Mouse (Mus musculus) liver, embryonic 14 days (tissue): ENCODE results near the gene Slc7a7. TPM values are rescaled to one million over a fixed set of nuclear protein-coding genes. Genes with fewer than 3 reads are reported as not detected.

Experiments
- polyA plus RNA-seq: library from polyadenylated mRNA; depleted of rRNA; stranded (reverse); fragments of >200 nt; gene quantifications from 2 replicates; pipeline ENCODE4 v1.2.3, GENCODE M21; 2012; rRNA removed

Gene Slc7a7
- 6.7 and 7.2 TPM in 2 replicates for polyA plus RNA-seq

GRCm38 (mm10) chr14:54417623-54418081 is at the start of gene Slc7a7:
TSS of gene Slc7a7 (minus strand) at chr14:54417780.

GRCm38 (mm10) chr14:54463959-54464292 is 46.3 kb upstream of the Slc7a7 start, which contains the start of gene Lrp10:
TSS of gene Lrp10 (plus strand) at chr14:54464137.

DNA sequence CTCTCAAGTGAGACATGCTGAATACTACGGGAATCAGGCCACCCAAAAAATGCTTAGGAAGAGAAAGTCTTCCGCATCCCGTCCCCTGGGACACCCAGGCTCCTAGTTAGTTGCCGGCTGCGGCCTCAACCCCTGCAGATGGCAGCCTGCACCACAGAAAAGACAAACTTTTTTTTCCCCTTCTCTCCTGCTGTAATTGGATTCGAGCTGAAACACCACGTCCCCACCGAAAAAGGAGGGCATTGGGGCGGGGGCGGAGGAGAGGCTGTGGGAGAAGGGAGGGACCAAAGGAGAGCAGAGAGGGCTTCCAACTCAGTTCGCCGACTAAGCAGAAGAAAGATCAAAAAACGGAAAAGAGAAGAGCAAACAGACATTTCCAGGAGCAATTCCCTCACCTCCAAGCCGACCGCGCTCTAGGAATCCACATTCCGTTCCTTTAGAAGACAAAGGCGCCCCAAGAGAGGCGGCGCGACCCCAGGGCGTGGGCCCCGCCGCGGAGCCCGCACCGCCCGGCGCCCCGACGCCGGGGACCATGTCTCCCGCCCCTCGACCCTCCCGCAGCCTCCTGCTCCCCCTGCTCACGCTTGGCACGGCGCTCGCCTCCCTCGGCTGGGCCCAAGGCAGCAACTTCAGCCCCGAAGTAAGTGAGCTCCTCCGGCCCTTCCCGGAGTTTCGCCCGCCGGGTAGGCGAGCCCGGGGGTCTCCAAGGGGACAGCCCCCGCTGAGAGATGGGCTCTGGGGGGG is 13.9 kb upstream of the Slc7a7 start, which contains the start of gene Mmp14:
TSS of gene Mmp14 (plus strand) at position 279 of the 744 bp plus-strand sequence.

GRCm38 (mm10) chr14:54426689-54427398 is 9.3 kb upstream of the Slc7a7 start, which contains the start of gene Mrpl52:
TSS of gene Mrpl52 (plus strand) at chr14:54426909.

GRCm38 (mm10) chr14:54360577-54361340 is 56.8 kb downstream of the Slc7a7 start, which contains the start of gene Oxa1l:
TSS of gene Oxa1l (plus strand) at chr14:54360834.

Other genes starting within 250 kb of the Slc7a7 start
- 108 and 135 TPM in 2 replicates for gene Dad1, start 163.7 kb downstream of the Slc7a7 start, polyA plus RNA-seq
- 4.7 and 5.6 TPM in 2 replicates for gene Abhd4, start 163.6 kb downstream of the Slc7a7 start, polyA plus RNA-seq
- gene Olfr49, start 132.8 kb downstream of the Slc7a7 start, polyA plus RNA-seq: not detected in 2 replicates
- 25.0 and 28.0 TPM in 2 replicates for gene Oxa1l, start 56.9 kb downstream of the Slc7a7 start, polyA plus RNA-seq
- gene Mrpl52, start 9.1 kb upstream of the Slc7a7 start, polyA plus RNA-seq: 155 and 165 TPM in 2 replicates
- gene Mmp14, start 13.8 kb upstream of the Slc7a7 start, polyA plus RNA-seq: 18.4 and 19.3 TPM in 2 replicates
- gene Lrp10, start 46.4 kb upstream of the Slc7a7 start, polyA plus RNA-seq: 10.2 and 12.6 TPM in 2 replicates
- gene Rem2, start 58.3 kb upstream of the Slc7a7 start, polyA plus RNA-seq: 0.06 and 0.08 TPM in 2 replicates
- 23.5 and 25.7 TPM in 2 replicates for gene Prmt5, start 99.7 kb upstream of the Slc7a7 start, polyA plus RNA-seq
- 23.2 and 26.4 TPM in 2 replicates for gene Haus4, start 136.8 kb upstream of the Slc7a7 start, polyA plus RNA-seq
- gene Ajuba, start 159.8 kb upstream of the Slc7a7 start, polyA plus RNA-seq: 3.7 and 4.5 TPM in 2 replicates
- gene 4931414P19Rik, start 188.2 kb upstream of the Slc7a7 start, polyA plus RNA-seq: 3.8 and 4.0 TPM in 2 replicates
- gene Psmb5, start 200.2 kb upstream of the Slc7a7 start, polyA plus RNA-seq: 104 and 126 TPM in 2 replicates
- 0.01 TPM in 1 of 2 replicates, not detected in the other for gene Psmb11, start 203.7 kb upstream of the Slc7a7 start, polyA plus RNA-seq
- gene Gm17606, start 223.2 kb upstream of the Slc7a7 start, polyA plus RNA-seq: not detected in 2 replicates
- gene Cdh24, start 223.6 kb upstream of the Slc7a7 start, polyA plus RNA-seq: 1.00 and 1.1 TPM in 2 replicates